Mouse (Mus musculus): Measurements from ENCODE around the gene Areg.
A peak's percentile ranks its signal among the peaks of the same experiment; 100 is the strongest.

The Areg gene

GRCm38 (mm10) chr5:91139446-91139873, at the start of gene Areg:
Areg (plus strand) TSS chr5:91139599.
- DNase-seq: peak; percentile 6 to 25

- DNase-seq: no peak
Observed at GRCm38 (mm10) chr5:91090301-91090700, 49.1 kb upstream of the Areg start.

DNA sequence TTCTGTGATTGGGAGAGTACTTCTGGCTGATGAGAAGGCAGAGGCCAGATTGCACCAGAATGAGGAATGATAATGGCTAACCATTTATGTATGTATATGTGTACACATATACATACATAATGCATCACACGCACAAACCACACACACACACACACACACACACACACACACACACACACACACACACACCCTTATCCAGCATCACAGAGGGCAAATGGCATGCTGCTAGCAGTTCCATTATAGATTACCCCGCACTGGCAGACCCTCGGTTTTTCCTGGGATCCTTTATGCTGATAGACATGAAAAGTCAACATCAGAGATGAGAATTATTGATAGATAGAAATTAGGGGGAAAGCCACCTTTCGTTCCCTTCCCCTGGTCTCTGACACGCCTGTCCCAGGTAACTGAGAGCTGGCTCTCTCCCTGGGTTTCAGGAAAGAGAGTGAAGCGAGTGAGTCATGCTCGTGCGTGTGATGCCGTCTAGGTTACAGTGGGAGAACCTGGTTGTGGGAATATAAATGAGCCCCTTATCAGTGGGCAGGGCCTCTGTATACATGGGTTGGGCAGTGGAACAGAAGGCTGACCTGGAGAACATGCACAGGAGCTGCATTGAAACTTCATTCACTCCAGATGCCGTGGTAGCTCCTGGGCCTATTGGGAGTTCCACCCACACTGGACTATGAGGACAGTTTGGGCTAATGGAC, 41.3 kb upstream of the Areg start:
- no peak for DNase-seq

GRCm38 (mm10) chr5:91101742-91102141, 37.7 kb upstream of the Areg start:
- DNase-seq: no peak

- DNase-seq: peak; percentile 57 to 64
Observed at GRCm38 (mm10) chr5:91103943-91104665, 35.3 kb upstream of the Areg start.

DNA sequence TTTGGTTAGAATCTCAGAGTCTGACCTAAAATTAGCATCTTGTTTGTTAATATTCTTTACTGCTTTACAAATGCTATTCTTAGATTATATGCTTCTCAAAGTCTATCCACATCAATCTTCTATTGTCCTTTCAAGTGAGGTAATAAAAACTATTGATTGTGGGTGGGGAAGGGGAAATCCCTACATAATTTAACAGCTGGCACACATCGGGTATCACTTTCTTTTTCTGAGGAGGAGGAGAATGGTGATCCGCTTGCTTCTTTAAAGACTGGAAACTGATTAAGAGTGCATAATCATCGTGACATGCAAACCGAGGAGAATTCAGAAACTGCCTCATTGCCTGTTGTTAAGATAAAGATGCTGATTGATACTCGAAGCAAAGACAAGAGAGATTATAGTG, 33.2 kb upstream of the Areg start:
- no peak for DNase-seq

GRCm38 (mm10) chr5:91110023-91110670, 29.3 kb upstream of the Areg start:
- no peak for DNase-seq

DNA sequence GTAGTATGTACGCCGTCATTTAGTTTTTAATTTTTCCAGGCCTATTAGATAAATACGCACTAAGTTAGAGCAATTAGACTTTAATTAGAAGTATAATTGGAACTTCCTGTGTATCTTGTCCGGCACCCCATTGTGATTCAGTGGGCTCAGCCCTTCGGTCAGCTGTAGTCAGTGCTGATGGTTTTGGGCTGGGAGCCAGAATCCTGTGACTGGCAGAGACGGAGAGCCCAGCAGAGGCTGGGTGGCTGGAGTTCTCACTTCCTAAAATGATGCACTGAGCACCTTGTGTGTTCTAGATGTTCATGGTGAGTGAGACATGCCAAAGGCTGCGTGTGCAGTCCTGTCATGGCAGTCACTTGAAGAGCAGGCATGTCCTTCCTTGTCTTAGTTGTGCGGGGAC, 28.4 kb upstream of the Areg start:
- DNase-seq: no peak

DNA sequence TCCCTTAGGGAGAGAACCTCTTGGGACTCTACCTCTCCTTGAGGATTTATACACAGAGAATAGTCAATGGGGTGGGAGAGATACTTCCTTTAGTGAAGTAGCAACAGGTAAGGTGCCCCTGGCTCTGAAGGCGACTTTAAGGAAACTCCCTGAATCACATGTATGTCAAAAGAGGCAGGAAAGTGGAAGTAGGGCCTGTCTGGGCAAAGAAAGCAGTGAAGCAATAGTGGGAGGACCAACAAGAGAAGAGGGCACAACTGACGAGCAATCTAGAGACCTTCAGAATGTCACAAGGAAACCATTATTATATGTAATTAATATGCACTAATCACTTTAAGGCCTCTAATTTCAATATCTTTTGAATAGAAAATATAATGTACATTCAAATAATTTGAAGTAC, 25.4 kb upstream of the Areg start:
- DNase-seq: no peak

GRCm38 (mm10) chr5:91114574-91114973, 24.8 kb upstream of the Areg start:
- no peak for DNase-seq

DNA sequence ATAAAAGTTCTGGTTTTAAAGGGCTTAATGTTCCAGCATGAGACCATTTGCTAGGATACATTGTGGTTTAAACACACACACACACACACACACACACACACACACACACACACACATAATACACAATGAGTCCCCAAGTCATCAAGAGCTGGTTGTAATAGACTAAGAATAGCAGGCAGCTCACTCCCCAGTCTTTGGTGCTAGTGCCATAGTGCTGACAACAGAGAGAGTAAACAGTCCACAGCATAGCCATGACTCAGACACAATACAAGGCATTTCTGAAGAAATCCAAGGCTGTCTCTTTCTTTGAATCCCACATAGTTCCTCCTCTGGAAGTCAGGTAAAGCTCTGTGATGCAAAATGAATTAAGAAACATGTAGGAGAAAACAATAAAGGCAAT, 20.8 kb upstream of the Areg start:
- no peak for DNase-seq

- no peak for DNase-seq
Observed at GRCm38 (mm10) chr5:91123404-91123803, 16.0 kb upstream of the Areg start.

DNA sequence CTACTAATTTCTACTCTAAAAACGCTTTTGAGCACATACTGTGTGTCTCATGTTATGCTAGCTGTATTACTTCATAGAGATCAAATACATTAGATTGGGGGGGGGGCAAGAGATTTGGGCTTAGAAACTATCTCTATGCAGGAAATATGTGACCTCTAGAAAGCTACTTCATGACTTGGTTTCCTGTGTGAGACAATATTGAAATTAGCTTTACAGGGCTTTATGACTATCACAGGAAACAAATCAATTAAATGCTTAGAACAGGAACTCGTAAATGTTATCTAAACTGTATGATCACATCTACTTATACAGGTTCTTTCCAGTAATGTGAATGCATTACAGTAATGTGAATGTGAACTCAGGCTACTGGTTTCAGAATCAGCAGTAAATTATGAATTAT, 15.3 kb upstream of the Areg start:
- no peak for DNase-seq

DNA sequence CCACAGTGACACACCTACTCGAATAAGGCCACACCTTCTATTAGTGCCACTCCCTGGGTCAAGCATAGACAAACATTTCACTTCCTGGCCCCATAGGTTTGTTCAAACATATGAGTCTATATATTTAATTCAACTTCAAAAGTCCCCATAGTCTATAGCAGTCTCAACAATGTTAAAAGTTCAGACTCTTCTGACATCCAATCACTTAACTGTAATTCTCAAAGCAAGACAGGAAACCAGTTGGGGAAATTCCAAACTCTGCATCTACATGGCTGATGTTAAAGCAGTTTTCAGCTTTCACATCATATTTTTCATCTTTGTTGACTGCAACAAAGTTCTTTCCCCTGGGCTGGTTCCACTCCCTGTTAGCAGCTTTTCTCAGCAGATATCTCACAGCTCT, 12.8 kb upstream of the Areg start:
- DNase-seq: no peak

GRCm38 (mm10) chr5:91134961-91135360, 4.4 kb upstream of the Areg start:
- no peak for DNase-seq

GRCm38 (mm10) chr5:91138970-91139369, 429 bp upstream of the Areg start:
- DNase-seq: no peak

DNA sequence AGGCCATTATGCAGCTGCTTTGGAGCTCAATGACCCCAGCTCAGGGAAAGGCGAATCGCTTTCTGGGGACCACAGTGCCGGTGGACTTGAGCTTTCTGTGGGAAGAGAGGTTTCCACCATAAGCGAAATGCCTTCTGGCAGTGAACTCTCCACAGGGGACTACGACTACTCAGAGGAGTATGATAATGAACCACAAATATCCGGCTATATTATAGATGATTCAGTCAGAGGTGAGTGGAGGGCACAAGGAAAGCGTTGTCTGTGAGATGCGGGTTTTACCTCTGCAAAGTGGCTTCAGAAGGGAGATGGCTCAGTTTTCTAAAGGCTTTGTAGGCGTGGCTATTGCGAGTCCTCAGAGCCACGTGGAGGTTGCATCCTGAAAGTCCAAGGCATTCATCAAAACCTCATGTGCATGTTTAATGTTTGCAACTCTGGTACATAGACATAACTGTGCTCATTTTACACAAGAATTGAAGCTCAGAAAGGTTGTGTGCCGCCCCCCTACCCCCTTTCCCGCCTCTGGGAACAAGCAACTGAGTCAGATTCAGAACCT, 1.6 kb downstream of the Areg start:
- DNase-seq: no peak

- no peak for DNase-seq
Observed at GRCm38 (mm10) chr5:91144971-91145370, 5.6 kb downstream of the Areg start.

DNA sequence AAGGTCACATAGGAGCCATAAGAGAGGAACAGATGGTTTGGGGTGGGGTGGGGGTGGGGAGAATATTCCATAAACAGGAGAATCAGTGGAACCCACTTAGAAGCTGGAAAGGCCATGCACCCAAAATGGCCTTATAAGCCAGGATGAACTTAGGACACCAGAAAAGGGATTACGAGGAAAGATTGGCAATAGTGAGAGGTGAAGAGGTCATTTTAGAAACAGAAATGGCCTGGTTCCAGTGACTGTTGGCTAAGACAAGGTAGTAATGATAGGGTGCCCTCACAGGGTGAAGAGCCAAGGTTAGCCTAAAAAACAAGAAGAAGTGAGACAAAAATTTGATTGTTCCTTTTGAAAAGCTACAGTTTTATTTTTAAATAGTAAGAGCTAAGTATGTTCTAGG, 7.6 kb downstream of the Areg start:
- DNase-seq: no peak

- no peak for DNase-seq
Observed at GRCm38 (mm10) chr5:91148054-91148453, 8.7 kb downstream of the Areg start.

- DNase-seq: no peak
Observed at GRCm38 (mm10) chr5:91156677-91157076, 17.3 kb downstream of the Areg start.

- DNase-seq: no peak
Observed at GRCm38 (mm10) chr5:91157169-91157568, 17.8 kb downstream of the Areg start.

- no peak for DNase-seq
Observed at GRCm38 (mm10) chr5:91162787-91163186, 23.4 kb downstream of the Areg start.

DNA sequence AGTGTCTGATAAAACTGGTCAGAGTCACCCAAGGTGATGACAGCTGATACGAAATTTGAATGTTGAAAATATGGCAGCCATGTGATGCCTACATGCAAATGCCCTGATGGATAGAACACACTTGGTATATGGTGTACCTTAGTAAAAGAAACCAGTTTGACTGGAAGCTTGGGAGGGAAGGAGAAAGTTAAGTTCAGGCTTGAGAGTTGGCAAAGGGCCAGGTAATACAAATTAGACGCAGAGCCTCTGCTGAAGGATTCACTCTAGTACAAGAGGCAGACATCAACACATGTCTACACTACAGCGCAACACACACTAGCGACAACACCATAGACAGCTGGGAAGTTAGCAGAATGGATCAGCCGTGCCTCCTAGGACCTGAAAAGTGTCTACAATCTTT, 27.2 kb downstream of the Areg start:
- no peak for DNase-seq

Data from cerebellum, adult 18-20 months (tissue).